Mouse (Mus musculus) midbrain, embryonic 15.5 days (tissue): ENCODE data around the gene Ttc9c. TPM values are rescaled to one million over a fixed set of nuclear protein-coding genes. Genes with fewer than 3 reads are reported as not detected.

Experiments
- ATAC-seq: fragments of 200-750 bp; cut with Nextera tagmentation; replicated peaks from 2 replicates; pipeline ENCODE4 v1.8.0; 2017; ENCODE audit warnings: moderate TSS enrichment
- H3K27ac ChIP-seq: fragments of 300-500 bp; sonication (generic); 2 replicates; pipeline ENCODE4 v1.5.1; 2015; ENCODE audit warnings: mild to moderate bottlenecking, inconsistent platforms
- H3K27me3 ChIP-seq: fragments of 300-500 bp; sonication (generic); replicated peaks from 2 replicates; pipeline ENCODE4 v1.6.1; 2015; ENCODE audit warnings: inconsistent platforms
- H3K36me3 ChIP-seq: fragments of 300-500 bp; sonication (generic); replicated peaks from 2 replicates; pipeline ENCODE4 v1.6.1; 2015; ENCODE audit warnings: inconsistent platforms
- H3K4me1 ChIP-seq: fragments of 300-500 bp; sonication (generic); 2 replicates; pipeline ENCODE4 v1.6.1; 2015; ENCODE audit warnings: inconsistent platforms
- H3K4me2 ChIP-seq: fragments of 300-500 bp; sonication (generic); 2 replicates; pipeline ENCODE4 v1.6.1; 2015; ENCODE audit warnings: inconsistent platforms, mild to moderate bottlenecking, moderate library complexity
- H3K4me3 ChIP-seq: fragments of 300-500 bp; sonication (generic); 2 replicates; pipeline ENCODE4 v1.5.1; 2015; ENCODE audit warnings: mild to moderate bottlenecking, inconsistent platforms
- H3K9ac ChIP-seq: fragments of 300-500 bp; sonication (generic); 2 replicates; pipeline ENCODE4 v1.6.1; 2015; ENCODE audit warnings: mild to moderate bottlenecking, inconsistent platforms
- H3K9me3 ChIP-seq: fragments of 300-500 bp; sonication (generic); 2 replicates; pipeline ENCODE4 v1.6.1; 2016; ENCODE audit warnings: inconsistent platforms
- WGBS: fragments of 180-500 bp; shearing (Covaris S2); methylation state at CpG from one replicate; pipeline ENCODE4 v1.1.7; 2015; ENCODE audit warnings: mixed read lengths; 5-methylcytosine and 5-hydroxymethylcytosine counted together
- polyA plus RNA-seq: library from polyadenylated mRNA; unstranded; fragments of >200 nt; fragmentation: Nextera tagmentation; extraction: Ambion mirVana; gene quantifications from 2 replicates; pipeline ENCODE4 v1.2.1, GENCODE M21; 2015

The Ttc9c gene
- polyA plus RNA-seq, 1 experiment from 2014 or later, result 60.4 TPM

DNA sequence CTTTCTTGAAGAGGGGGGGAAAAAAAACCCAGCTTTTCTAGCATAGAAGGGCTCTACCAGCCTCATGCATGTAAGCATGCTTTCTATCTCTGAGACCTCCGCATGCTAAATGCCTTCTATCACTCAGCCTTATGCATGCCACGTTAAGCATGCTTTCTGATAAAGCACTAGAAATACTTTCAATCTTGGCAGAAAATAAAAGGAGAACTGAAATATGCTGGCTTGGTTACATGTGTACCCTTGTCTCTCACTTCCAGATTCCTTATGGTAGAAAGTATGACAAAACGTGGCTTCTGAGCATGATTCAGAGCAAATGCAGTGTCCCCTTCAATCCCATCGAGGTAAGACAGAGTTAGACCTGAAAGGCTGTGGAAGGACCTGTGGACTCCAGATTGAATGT is 55.9 kb downstream of the Ttc9c start:
- no peak for ATAC-seq
- whole genome bisulfite sequencing, result 90% methylated on average over 4 of the region's 4 CpGs

DNA sequence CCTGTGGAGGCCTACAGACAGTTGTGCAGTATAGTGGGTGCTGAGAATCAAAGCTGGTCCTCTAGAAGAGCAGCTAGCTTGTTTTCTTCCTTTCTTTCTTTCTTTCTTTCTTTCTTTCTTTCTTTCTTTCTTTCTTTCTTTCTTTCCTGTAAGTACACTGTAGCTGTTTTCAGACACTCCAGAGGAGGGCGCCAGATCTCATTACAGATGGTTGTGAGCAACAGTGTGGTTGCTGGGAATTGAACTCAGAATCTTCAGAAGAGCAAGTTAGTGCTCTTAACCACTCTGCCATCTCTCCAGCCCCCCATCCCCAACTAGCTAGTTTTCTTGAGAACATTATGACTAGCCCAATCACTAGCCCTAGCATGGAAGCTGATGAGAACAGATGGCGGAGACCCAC is 58.4 kb downstream of the Ttc9c start:
- Histone ChIP-seq H3K9ac (no peak overlapping the region), H3K4me1 (peaks cover 25% of the 10 kb centered on the region), H3K4me2 (no peak overlapping the region), H3K27me3 (no peaks in the 10 kb centered on the region), H3K4me3 (no peak overlapping the region), H3K27ac (no peak overlapping the region), H3K9me3 (0 out of 2 replicates have a peak, but pooled peaks cover 2% of the 10 kb centered on the region), H3K36me3 (peaks cover 33% of the 10 kb centered on the region)
- 88% methylated on average over 2 of the region's 2 CpGs for WGBS
- ATAC-seq, result no peak

More for the DNA sequence above, 55.9 kb downstream of the Ttc9c start:
- Histone ChIP-seq H3K9me3 (0 out of 2 replicates have a peak, but pooled peaks cover 2% of the 10 kb centered on the region), H3K4me1 (peaks cover 10% of the 10 kb centered on the region), H3K36me3 (peaks cover 58% of the 10 kb centered on the region), H3K9ac (no peak overlapping the region), H3K4me2 (no peak overlapping the region), H3K4me3 (no peak overlapping the region), H3K27ac (no peak overlapping the region), H3K27me3 (no peaks in the 10 kb centered on the region)

Other genes with a start within 250 kb of the Ttc9c start
- gene Slc22a8, start 228.1 kb downstream of the Ttc9c start, polyA plus RNA-seq, result 12.1 and 13.5 TPM in 2 replicates
- gene Slc22a6, start 201.3 kb downstream of the Ttc9c start, polyA plus RNA-seq, result 15.3 and 19.7 TPM in 2 replicates
- gene Chrm1, start 155.5 kb downstream of the Ttc9c start, polyA plus RNA-seq, result 0.81 and 0.86 TPM in 2 replicates
- gene Slc3a2, start 96.0 kb downstream of the Ttc9c start, polyA plus RNA-seq, result 165 and 174 TPM in 2 replicates
- gene Wdr74, start 83.5 kb downstream of the Ttc9c start, polyA plus RNA-seq, result 100.0 and 103 TPM in 2 replicates
- 1.5 and 1.7 TPM in 2 replicates for gene 1700092M07Rik, start 78.6 kb downstream of the Ttc9c start, polyA plus RNA-seq
- gene Stx5a, start 77.9 kb downstream of the Ttc9c start, polyA plus RNA-seq, result 121 and 123 TPM in 2 replicates
- 161 and 171 TPM in 2 replicates for gene Nxf1, start 62.3 kb downstream of the Ttc9c start, polyA plus RNA-seq
- 212 and 213 TPM in 2 replicates for gene Tmem223, start 48.3 kb downstream of the Ttc9c start, polyA plus RNA-seq
- 27.1 and 31.8 TPM in 2 replicates for gene Tmem179b, start 44.9 kb downstream of the Ttc9c start, polyA plus RNA-seq
- gene Taf6l, start 32.9 kb downstream of the Ttc9c start, polyA plus RNA-seq, result 32.6 and 34.0 TPM in 2 replicates
- gene Polr2g, start 20.8 kb downstream of the Ttc9c start, polyA plus RNA-seq, result 129 and 132 TPM in 2 replicates
- gene Zbtb3, start 16.8 kb downstream of the Ttc9c start, polyA plus RNA-seq, result 8.4 and 8.7 TPM in 2 replicates
- gene Hnrnpul2, start 677 bp upstream of the Ttc9c start, polyA plus RNA-seq, result 6.6 and 6.7 TPM in 2 replicates
- not detected in 2 replicates for gene AC129217.1, start 10.4 kb upstream of the Ttc9c start, polyA plus RNA-seq
- gene Bscl2, start 18.1 kb upstream of the Ttc9c start, polyA plus RNA-seq, result 100 and 105 TPM in 2 replicates
- gene Gng3, start 19.9 kb upstream of the Ttc9c start, polyA plus RNA-seq, result 479 and 483 TPM in 2 replicates
- 1.1 and 1.4 TPM in 2 replicates for gene Lrrn4cl, start 31.4 kb upstream of the Ttc9c start, polyA plus RNA-seq
- 138 and 142 TPM in 2 replicates for gene Ubxn1, start 52.2 kb upstream of the Ttc9c start, polyA plus RNA-seq
- 61.4 and 62.7 TPM in 2 replicates for gene Uqcc3, start 61.6 kb upstream of the Ttc9c start, polyA plus RNA-seq
- gene Lbhd1, start 64.4 kb upstream of the Ttc9c start, polyA plus RNA-seq, result 36.5 and 37.7 TPM in 2 replicates
- gene Gm49403, start 64.6 kb upstream of the Ttc9c start, polyA plus RNA-seq, result not detected in 2 replicates
- 40.2 and 44.3 TPM in 2 replicates for gene 1810009A15Rik, start 69.5 kb upstream of the Ttc9c start, polyA plus RNA-seq
- not detected in 2 replicates for gene Gm49416, start 69.6 kb upstream of the Ttc9c start, polyA plus RNA-seq
- 36.4 and 38.4 TPM in 2 replicates for gene Ints5, start 73.7 kb upstream of the Ttc9c start, polyA plus RNA-seq
- gene Ganab, start 78.7 kb upstream of the Ttc9c start, polyA plus RNA-seq, result 88.8 and 90.7 TPM in 2 replicates
- 96.1 and 96.6 TPM in 2 replicates for gene B3gat3, start 101.0 kb upstream of the Ttc9c start, polyA plus RNA-seq
- gene Rom1, start 110.0 kb upstream of the Ttc9c start, polyA plus RNA-seq, result 1.9 and 2.4 TPM in 2 replicates
- 10.5 and 13.4 TPM in 2 replicates for gene Eml3, start 110.2 kb upstream of the Ttc9c start, polyA plus RNA-seq
- gene Mta2, start 122.5 kb upstream of the Ttc9c start, polyA plus RNA-seq, result 119 and 121 TPM in 2 replicates
- 27.5 and 30.5 TPM in 2 replicates for gene Tut1, start 134.5 kb upstream of the Ttc9c start, polyA plus RNA-seq
- 287 and 295 TPM in 2 replicates for gene Eef1g, start 147.7 kb upstream of the Ttc9c start, polyA plus RNA-seq
- gene Ahnak, start 170.0 kb upstream of the Ttc9c start, polyA plus RNA-seq, result 4.9 and 5.9 TPM in 2 replicates